ENCODE assay signal across 18 mouse cellular contexts in genomic region chr5:135319856-135320255, GRCm38 (mm10). TPM values are rescaled to one million over a fixed set of nuclear protein-coding genes. Genes with fewer than 3 reads are reported as not detected.
DNase-seq lines count a peak whose midpoint lies in the region; ATAC-seq and TF ChIP-seq lines count a peak whose summit lies in the region.
"Had no signal": no experiment of that assay in that cellular context is flagged by ENCODE, and none has a peak within 500 bp of the region (broad histone marks: within the 10 kb centered on the region; RNA-seq: fewer than 3 reads in every experiment).

No protein-coding gene starts in this region.

- H3K9me3 ChIP-seq in kidney, postnatal 0 days (replicated peaks; ENCODE audit: low read length): no peaks in the 10 kb centered on the region
- H3K9me3 ChIP-seq in stomach, postnatal 0 days (ENCODE audit: control insufficient read depth, low read length): no peaks in the 10 kb centered on the region
- no peaks in the 10 kb centered on the region for H3K9me3 ChIP-seq in hindbrain, embryonic 14.5 days (ENCODE audit: control insufficient read depth, low read length)
- H3K9me3 ChIP-seq: forebrain, embryonic 13.5 days; hindbrain, embryonic 12.5 days had no signal

- H3K4me1 ChIP-seq in kidney, postnatal 0 days (replicated peaks; ENCODE audit: insufficient read depth, low read length): no peaks in the 10 kb centered on the region
- H3K4me1 ChIP-seq in stomach, postnatal 0 days (replicated peaks; ENCODE audit: control insufficient read depth, insufficient read depth): no peaks in the 10 kb centered on the region
- H3K4me1 ChIP-seq in hindbrain, embryonic 14.5 days (replicated peaks; ENCODE audit: control insufficient read depth, insufficient read depth, low read length): no peaks in the 10 kb centered on the region
- H3K4me1 ChIP-seq: forebrain, embryonic 13.5 days; hindbrain, embryonic 12.5 days had no signal

- H3K4me2 ChIP-seq in kidney, postnatal 0 days (ENCODE audit: low read length): no peak overlapping the region
- no peak overlapping the region for H3K4me2 ChIP-seq in stomach, postnatal 0 days (replicated peaks; ENCODE audit: low read depth)
- H3K4me2 ChIP-seq in hindbrain, embryonic 14.5 days (replicated peaks): no peak overlapping the region
- H3K4me2 ChIP-seq: forebrain, embryonic 13.5 days; hindbrain, embryonic 12.5 days had no signal

- ATAC-seq in kidney, postnatal 0 days (replicated peaks; ENCODE audit: low FRiP score, low read depth): no peak
- ATAC-seq in stomach, postnatal 0 days (ENCODE audit: low FRiP score, low TSS enrichment): no peak
- no peak for ATAC-seq in hindbrain, embryonic 14.5 days (ENCODE audit: low FRiP score)
- ATAC-seq: forebrain, embryonic 13.5 days; lung, postnatal 0 days had no signal

- no peak for DNase-seq in kidney, postnatal 0 days (ENCODE audit: low spot score)
- DNase-seq in kidney, postnatal 10 days: no peak
- DNase-seq in testis, postnatal 10 days (ENCODE audit: low spot score): peak; percentile 36
- no peak for DNase-seq in testis, postnatal 14 days (ENCODE audit: low spot score)
- peak; percentile 22 for DNase-seq in R1 (ENCODE audit: low read depth, low spot score)
- DNase-seq in stomach, postnatal 0 days (ENCODE audit: low spot score): no peak
- DNase-seq in hindbrain, embryonic 14.5 days (ENCODE audit: low spot score): no peak
- DNase-seq in ovary, postnatal 36 days (ENCODE audit: low spot score): no peak
- DNase-seq: cerebellum, adult 11 months; cerebellum, postnatal 25 days; kidney, adult 8-10 months had no signal

- TF ChIP-seq CTCF in kidney, postnatal 0 days (IDR thresholded peaks at IDR 0.05; ENCODE audit: low read depth): peak; percentile 41
- TF ChIP-seq CTCF in stomach, postnatal 0 days (IDR thresholded peaks at IDR 0.05; ENCODE audit: low read depth): peak; percentile 59

- no peak overlapping the region for H3K9ac ChIP-seq in kidney, postnatal 0 days (ENCODE audit: low read depth, low read length)
- H3K9ac ChIP-seq in stomach, postnatal 0 days (ENCODE audit: low read length): no peak overlapping the region
- no peak overlapping the region for H3K9ac ChIP-seq in hindbrain, embryonic 14.5 days
- H3K9ac ChIP-seq: forebrain, embryonic 13.5 days; hindbrain, embryonic 12.5 days; liver, embryonic 14.5 days had no signal

- H3K27ac ChIP-seq in kidney, postnatal 0 days: no peak overlapping the region
- H3K27ac ChIP-seq in stomach, postnatal 0 days (replicated peaks): no peak overlapping the region
- no peak overlapping the region for H3K27ac ChIP-seq in hindbrain, embryonic 14.5 days
- H3K27ac ChIP-seq: forebrain, embryonic 13.5 days; hindbrain, embryonic 12.5 days; liver, embryonic 14.5 days had no signal

- WGBS in kidney, postnatal 0 days: 66% methylated on average over 2 of the region's 2 CpGs
- WGBS in stomach, postnatal 0 days: 61% methylated on average over 2 of the region's 2 CpGs
- WGBS in hindbrain, embryonic 14.5 days: 72% methylated on average over 2 of the region's 2 CpGs

- H3K36me3 ChIP-seq in kidney, postnatal 0 days (ENCODE audit: insufficient read depth, low read length): no peaks in the 10 kb centered on the region
- no peaks in the 10 kb centered on the region for H3K36me3 ChIP-seq in stomach, postnatal 0 days (ENCODE audit: control insufficient read depth, insufficient read depth, low read length)
- no peaks in the 10 kb centered on the region for H3K36me3 ChIP-seq in hindbrain, embryonic 14.5 days (replicated peaks; ENCODE audit: control insufficient read depth, insufficient read depth)
- H3K36me3 ChIP-seq: hindbrain, embryonic 12.5 days had no signal

- no peak overlapping the region for H3K4me3 ChIP-seq in kidney, postnatal 0 days (replicated peaks; ENCODE audit: low read depth, low read length)
- no peak overlapping the region for H3K4me3 ChIP-seq in stomach, postnatal 0 days (ENCODE audit: low read depth, low read length)
- no peak overlapping the region for H3K4me3 ChIP-seq in hindbrain, embryonic 14.5 days (replicated peaks; ENCODE audit: low read length)
- H3K4me3 ChIP-seq: forebrain, embryonic 13.5 days; hindbrain, embryonic 12.5 days had no signal

- no peak for TF ChIP-seq EP300 in stomach, postnatal 0 days (optimal IDR thresholded peaks at IDR 0.05)

- H3K27me3 ChIP-seq in kidney, postnatal 0 days (ENCODE audit: insufficient read depth, low read length): no peaks in the 10 kb centered on the region
- no peaks in the 10 kb centered on the region for H3K27me3 ChIP-seq in stomach, postnatal 0 days (ENCODE audit: control insufficient read depth, insufficient read depth, low read length)
- H3K27me3 ChIP-seq in hindbrain, embryonic 14.5 days (ENCODE audit: control insufficient read depth, insufficient read depth, low read length): no peaks in the 10 kb centered on the region
- H3K27me3 ChIP-seq: forebrain, embryonic 13.5 days; hindbrain, embryonic 12.5 days had no signal

RNA-seq across cellular contexts. Expression of gene Fkbp6, which starts 30.0 kb away (rescaled TPM):
- not detected in 2 replicates for polyA plus RNA-seq in kidney, postnatal 0 days (2015; fragmentation: Nextera tagmentation; extraction: Ambion mirVana)
- 1.1 and 1.2 TPM in 2 replicates for polyA plus RNA-seq in stomach, postnatal 0 days (2015; fragmentation: Nextera tagmentation; extraction: Ambion mirVana)
- polyA plus RNA-seq in hindbrain, embryonic 14.5 days (2014; fragmentation: Nextera tagmentation; extraction: Ambion mirVana): 0.24 TPM in 1 of 2 replicates, not detected in the other
- polyA plus RNA-seq: forebrain, embryonic 13.5 days; heart, embryonic 16.5 days; hindbrain, embryonic 12.5 days; lung, postnatal 0 days; neural tube, embryonic 14.5 days had no signal

RNA-seq across cellular contexts. Expression of gene Trim50, which starts 33.2 kb away (rescaled TPM):
- not detected in 2 replicates for polyA plus RNA-seq in kidney, postnatal 0 days (2015; fragmentation: Nextera tagmentation; extraction: Ambion mirVana)
- polyA plus RNA-seq in stomach, postnatal 0 days (2015; fragmentation: Nextera tagmentation; extraction: Ambion mirVana): 3.4 and 3.5 TPM in 2 replicates
- not detected in 2 replicates for polyA plus RNA-seq in hindbrain, embryonic 14.5 days (2014; fragmentation: Nextera tagmentation; extraction: Ambion mirVana)
- polyA plus RNA-seq: forebrain, embryonic 13.5 days; heart, embryonic 16.5 days; hindbrain, embryonic 12.5 days; limb, embryonic 11.5 days; liver, embryonic 14.5 days; lung, postnatal 0 days; neural tube, embryonic 14.5 days had no signal

RNA-seq across cellular contexts. Expression of gene Nsun5, which starts 49.9 kb away (rescaled TPM):
- polyA plus RNA-seq in kidney, postnatal 0 days (2015; fragmentation: Nextera tagmentation; extraction: Ambion mirVana): 22.7 and 23.8 TPM in 2 replicates
- polyA plus RNA-seq in stomach, postnatal 0 days (2015; fragmentation: Nextera tagmentation; extraction: Ambion mirVana): 13.5 and 15.2 TPM in 2 replicates
- 21.1 and 21.9 TPM in 2 replicates for polyA plus RNA-seq in hindbrain, embryonic 14.5 days (2014; fragmentation: Nextera tagmentation; extraction: Ambion mirVana)

Comparison
In these comparisons a context has a peak if more than half of its experiments do, and no peak if none do; other contexts are left out.
1. DNase-seq: peak in testis, postnatal 10 days (single experiment) and R1 (single experiment); none in kidney, postnatal 0 days (single experiment), kidney, postnatal 10 days (single experiment), testis, postnatal 14 days (single experiment), stomach, postnatal 0 days (single experiment), hindbrain, embryonic 14.5 days (single experiment) and ovary, postnatal 36 days (single experiment).